Mouse (Mus musculus) neural tube, embryonic 12.5 days (tissue): Measurements from ENCODE around the gene Fmo1. TPM values are rescaled to one million over a fixed set of nuclear protein-coding genes. Genes with fewer than 3 reads are reported as not detected.
"Not testable (repeated sequence)": the region's sequence is repeated elsewhere in the genome, so short reads cannot be mapped to it uniquely, and the experiment has no call there.

ENCODE experiments used
- ATAC-seq: fragments of 200-750 bp; cut with Nextera tagmentation; 2 replicates; pipeline ENCODE4 v1.8.0; 2017; ENCODE audit warnings: low read depth, mild to moderate bottlenecking, moderate TSS enrichment, moderate library complexity; ENCODE audit not compliant: low FRiP score
- H3K27ac ChIP-seq: fragments of 300-500 bp; sonication (generic); 2 replicates; pipeline ENCODE4 v1.5.1; 2016
- H3K27me3 ChIP-seq: fragments of 300-500 bp; sonication (generic); replicated peaks from 2 replicates; pipeline ENCODE4 v1.6.1; 2016; ENCODE audit warnings: mild to moderate bottlenecking
- H3K36me3 ChIP-seq: fragments of 300-500 bp; sonication (generic); 2 replicates; pipeline ENCODE4 v1.6.1; 2016; ENCODE audit warnings: mild to moderate bottlenecking
- H3K4me1 ChIP-seq: fragments of 300-500 bp; sonication (generic); 2 replicates; pipeline ENCODE4 v1.6.1; 2016
- H3K4me2 ChIP-seq: fragments of 300-500 bp; sonication (generic); replicated peaks from 2 replicates; pipeline ENCODE4 v1.6.1; 2016; ENCODE audit warnings: mild to moderate bottlenecking
- H3K4me3 ChIP-seq: fragments of 300-500 bp; sonication (generic); 2 replicates; pipeline ENCODE4 v1.5.1; 2016
- H3K9ac ChIP-seq: fragments of 300-500 bp; sonication (generic); 2 replicates; pipeline ENCODE4 v1.6.1; 2016; ENCODE audit warnings: mild to moderate bottlenecking
- H3K9me3 ChIP-seq: fragments of 300-500 bp; sonication (generic); 2 replicates; pipeline ENCODE4 v1.6.1; 2016; ENCODE audit warnings: mild to moderate bottlenecking
- WGBS: fragments of 180-500 bp; shearing (Covaris S2); methylation state at CpG from one replicate; pipeline ENCODE4 v1.1.7; 2016; 5-methylcytosine and 5-hydroxymethylcytosine counted together
- polyA plus RNA-seq: library from polyadenylated mRNA; unstranded; fragments of >200 nt; fragmentation: Nextera tagmentation; extraction: Ambion mirVana; gene quantifications from 2 replicates; pipeline ENCODE4 v1.2.1, GENCODE M21; 2016

Fmo1 gene
- polyA plus RNA-seq, 1 experiment from 2014 or later: 10.4 TPM

DNA sequence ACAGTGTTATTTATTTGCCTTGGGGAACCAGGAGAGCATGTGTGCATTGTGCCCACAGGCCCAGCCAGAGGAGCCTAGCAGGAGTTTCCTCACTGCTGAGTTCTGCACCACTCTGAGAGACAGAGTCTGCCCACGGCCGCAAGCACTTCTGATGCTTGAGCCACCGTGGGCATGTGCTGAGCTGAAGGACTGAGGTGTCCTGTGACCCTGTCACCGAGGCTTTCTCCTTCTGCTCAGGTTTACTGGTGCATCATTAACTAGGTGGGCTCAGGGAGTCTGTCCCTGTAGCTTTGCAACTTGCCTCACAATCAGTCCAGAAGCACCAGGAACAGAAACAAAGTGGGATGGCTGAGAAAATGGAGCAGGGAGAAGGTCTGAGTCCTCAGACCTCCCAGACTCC lies 51.5 kb downstream of the Fmo1 start:
- no peak overlapping the region for H3K4me2 ChIP-seq
- no peaks in the 10 kb centered on the region for H3K9me3 ChIP-seq
- no peak overlapping the region for H3K9ac ChIP-seq
- H3K4me3 ChIP-seq: no peak overlapping the region
- no peak for ATAC-seq
- no peaks in the 10 kb centered on the region for H3K4me1 ChIP-seq
- H3K27me3 ChIP-seq: no peaks in the 10 kb centered on the region
- no peaks in the 10 kb centered on the region for H3K36me3 ChIP-seq
- 80% methylated on average over 4 of the region's 4 CpGs for WGBS
- H3K27ac ChIP-seq: no peak overlapping the region

DNA sequence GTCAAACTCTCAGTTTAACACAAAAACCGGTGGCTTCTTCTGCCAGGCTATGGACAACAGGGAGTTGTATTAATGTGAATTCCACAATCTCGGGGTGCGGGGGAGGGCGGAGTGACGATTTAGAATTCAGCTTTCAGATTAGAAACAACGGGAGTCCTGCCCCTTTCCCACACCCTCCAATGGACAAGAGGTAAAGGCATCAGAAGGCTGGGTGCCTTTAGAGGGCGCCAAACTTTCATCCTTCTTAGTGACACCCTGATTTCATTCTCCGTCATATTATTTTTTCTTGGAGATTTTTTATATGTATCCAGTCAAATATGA lies 52.6 kb downstream of the Fmo1 start, which contains the start of gene Fmo4:
Gene Fmo4 (minus strand): TSS at position 137 of the 321 bp plus-strand sequence.
- Histone ChIP-seq H3K4me2 (no peak within 1 kb of the TSS), H3K27ac (no peak within 1 kb of the TSS), H3K9me3 (no peaks in the 10 kb centered on the region), H3K4me1 (no peaks in the 10 kb centered on the region), H3K9ac (no peak within 1 kb of the TSS), H3K4me3 (no peak within 1 kb of the TSS), H3K27me3 (no peaks in the 10 kb centered on the region), H3K36me3 (no peaks in the 10 kb centered on the region)
- ATAC-seq: no peak
- WGBS: 49% methylated on average over 8 of the region's 8 CpGs

DNA sequence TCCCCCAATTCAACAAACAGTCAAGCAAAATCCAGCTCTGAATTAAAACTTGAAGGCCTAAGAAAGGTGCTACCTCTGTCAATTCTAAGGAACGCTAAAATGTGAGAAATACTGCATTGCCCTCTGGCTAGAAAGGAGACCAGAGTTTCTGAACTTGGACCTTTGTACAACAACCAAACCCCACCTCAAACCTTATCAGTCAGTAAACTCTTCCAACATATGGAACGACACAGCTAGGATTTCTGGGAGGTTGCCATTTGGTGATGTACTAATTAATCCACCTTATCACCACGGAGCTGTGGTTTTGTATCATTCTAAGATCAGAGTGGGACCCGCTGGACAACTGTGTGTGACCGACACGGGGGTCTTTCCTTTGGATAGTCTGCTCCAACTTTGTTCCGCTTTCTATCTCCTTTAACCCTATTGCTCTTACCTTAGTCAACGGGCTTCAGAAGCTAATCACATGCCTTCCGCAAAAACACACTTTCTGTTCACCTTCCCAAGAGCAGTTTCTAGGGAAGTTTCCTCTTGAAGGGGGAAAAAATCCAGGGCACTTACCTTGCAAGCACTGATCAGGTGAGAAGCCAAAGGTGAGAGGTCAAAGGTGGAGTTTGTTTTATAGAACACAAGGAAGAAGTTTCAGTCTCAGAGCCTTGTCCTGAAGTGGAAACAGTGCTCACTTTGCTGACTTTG lies 53.1 kb downstream of the Fmo1 start:
- no peak overlapping the region for H3K4me2 ChIP-seq
- no peak overlapping the region for H3K27ac ChIP-seq
- no peak overlapping the region for H3K9ac ChIP-seq
- no peak overlapping the region for H3K4me3 ChIP-seq
- no peaks in the 10 kb centered on the region for H3K4me1 ChIP-seq
- H3K27me3 ChIP-seq: no peaks in the 10 kb centered on the region
- H3K9me3 ChIP-seq: no peaks in the 10 kb centered on the region
- H3K36me3 ChIP-seq: no peaks in the 10 kb centered on the region
- 93% methylated on average over 9 of the region's 9 CpGs for WGBS
- no peak for ATAC-seq

DNA sequence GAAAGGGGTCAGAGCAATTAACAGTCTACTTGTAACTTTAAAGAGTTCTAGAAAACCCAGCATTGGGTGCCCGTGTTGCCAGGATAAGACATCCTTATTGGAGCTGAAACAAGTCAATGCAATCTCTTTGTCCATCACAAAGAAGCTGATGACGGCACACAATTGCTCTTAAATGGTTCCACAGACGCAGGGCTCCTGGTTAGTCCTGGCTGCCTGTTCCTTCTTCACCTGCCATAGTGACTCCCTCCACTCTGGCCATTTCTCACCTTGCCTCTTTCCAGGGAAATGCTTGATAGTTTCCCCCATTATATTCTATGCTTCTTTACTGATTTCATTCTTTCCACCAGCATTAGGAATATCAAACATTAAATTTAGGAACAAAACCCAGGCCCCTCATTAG lies 57.9 kb downstream of the Fmo1 start:
- H3K27me3 ChIP-seq: no peaks in the 10 kb centered on the region
- no peaks in the 10 kb centered on the region for H3K9me3 ChIP-seq
- H3K9ac ChIP-seq: no peak overlapping the region
- H3K4me3 ChIP-seq: no peak overlapping the region
- H3K4me1 ChIP-seq: no peaks in the 10 kb centered on the region
- ATAC-seq: no peak
- no peak overlapping the region for H3K4me2 ChIP-seq
- WGBS: 63% methylated on average over 3 of the region's 3 CpGs
- no peak overlapping the region for H3K27ac ChIP-seq
- no peaks in the 10 kb centered on the region for H3K36me3 ChIP-seq

DNA sequence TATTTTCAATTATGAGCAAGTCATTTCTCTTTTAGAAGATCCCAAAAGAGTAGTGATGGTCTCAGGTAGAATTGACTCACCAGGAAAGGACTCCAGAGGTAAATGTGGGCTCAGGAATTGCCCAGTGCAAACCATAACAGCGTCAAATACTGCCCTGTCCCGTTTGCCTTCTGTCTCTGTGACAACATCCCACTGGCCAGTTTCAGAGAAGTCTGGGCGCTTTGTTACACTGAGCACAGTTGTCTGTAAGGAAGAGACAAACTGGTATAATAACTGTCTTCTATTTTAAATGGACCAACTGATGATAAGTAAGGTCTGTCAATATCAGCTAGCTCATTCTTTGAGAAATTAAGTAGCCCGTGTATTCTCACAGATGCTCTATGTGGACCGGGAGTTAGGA lies 59.0 kb downstream of the Fmo1 start:
- Histone ChIP-seq H3K27me3 (no peaks in the 10 kb centered on the region), H3K27ac (no peak overlapping the region), H3K4me3 (no peak overlapping the region), H3K4me2 (no peak overlapping the region), H3K4me1 (no peaks in the 10 kb centered on the region), H3K36me3 (no peaks in the 10 kb centered on the region), H3K9ac (no peak overlapping the region), H3K9me3 (no peaks in the 10 kb centered on the region)
- WGBS: 89% methylated on average over 5 of the region's 5 CpGs
- ATAC-seq: no peak

DNA sequence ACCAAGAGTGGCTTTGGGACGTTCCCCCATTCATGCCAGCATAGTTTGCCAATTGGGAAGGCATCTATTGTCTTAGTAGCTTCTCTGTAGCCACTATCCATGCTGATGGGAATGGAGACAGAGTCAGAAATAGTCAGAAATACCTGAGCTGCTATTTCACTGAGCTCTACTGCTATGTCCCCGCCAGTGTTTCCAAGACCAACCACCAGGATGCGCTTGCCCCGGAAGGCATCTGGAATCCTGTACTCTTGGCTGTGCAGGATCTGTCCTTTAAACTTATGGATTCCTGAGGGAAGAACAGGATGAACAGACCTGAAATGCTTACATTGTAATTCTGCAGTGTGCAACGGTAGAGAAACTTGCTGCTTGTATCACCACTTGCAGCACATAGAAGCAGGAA lies 61.4 kb downstream of the Fmo1 start:
- 59% methylated on average over 5 of the region's 5 CpGs for WGBS
- Histone ChIP-seq H3K27ac (no peak overlapping the region), H3K9me3 (no peaks in the 10 kb centered on the region), H3K9ac (no peak overlapping the region), H3K4me3 (no peak overlapping the region), H3K4me2 (no peak overlapping the region), H3K36me3 (no peaks in the 10 kb centered on the region), H3K27me3 (no peaks in the 10 kb centered on the region), H3K4me1 (no peaks in the 10 kb centered on the region)
- ATAC-seq: no peak

DNA sequence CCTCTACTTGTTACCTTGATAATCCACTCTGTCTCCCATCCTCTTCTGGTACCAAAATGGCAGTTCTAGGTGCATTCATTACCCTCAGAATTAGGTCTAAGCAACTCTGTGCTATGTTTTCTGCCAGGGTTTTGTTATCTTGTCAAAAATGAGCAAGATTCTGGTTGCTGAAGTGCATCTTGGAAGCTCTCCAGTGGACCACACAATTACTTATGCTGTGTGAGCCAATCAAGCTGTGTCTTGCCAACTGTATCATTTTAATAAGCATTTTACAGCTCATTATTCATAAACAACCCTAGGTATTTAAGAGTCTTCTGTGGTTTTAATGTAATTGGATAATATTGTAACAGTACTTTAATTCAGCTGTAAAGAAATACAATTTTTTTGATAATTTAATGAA lies 70.0 kb downstream of the Fmo1 start:
- Histone ChIP-seq H3K9me3 (no peaks in the 10 kb centered on the region), H3K27me3 (no peaks in the 10 kb centered on the region), H3K4me3 (no peak overlapping the region), H3K4me2 (no peak overlapping the region), H3K27ac (no peak overlapping the region), H3K36me3 (no peaks in the 10 kb centered on the region), H3K9ac (no peak overlapping the region), H3K4me1 (no peaks in the 10 kb centered on the region)
- no peak for ATAC-seq

DNA sequence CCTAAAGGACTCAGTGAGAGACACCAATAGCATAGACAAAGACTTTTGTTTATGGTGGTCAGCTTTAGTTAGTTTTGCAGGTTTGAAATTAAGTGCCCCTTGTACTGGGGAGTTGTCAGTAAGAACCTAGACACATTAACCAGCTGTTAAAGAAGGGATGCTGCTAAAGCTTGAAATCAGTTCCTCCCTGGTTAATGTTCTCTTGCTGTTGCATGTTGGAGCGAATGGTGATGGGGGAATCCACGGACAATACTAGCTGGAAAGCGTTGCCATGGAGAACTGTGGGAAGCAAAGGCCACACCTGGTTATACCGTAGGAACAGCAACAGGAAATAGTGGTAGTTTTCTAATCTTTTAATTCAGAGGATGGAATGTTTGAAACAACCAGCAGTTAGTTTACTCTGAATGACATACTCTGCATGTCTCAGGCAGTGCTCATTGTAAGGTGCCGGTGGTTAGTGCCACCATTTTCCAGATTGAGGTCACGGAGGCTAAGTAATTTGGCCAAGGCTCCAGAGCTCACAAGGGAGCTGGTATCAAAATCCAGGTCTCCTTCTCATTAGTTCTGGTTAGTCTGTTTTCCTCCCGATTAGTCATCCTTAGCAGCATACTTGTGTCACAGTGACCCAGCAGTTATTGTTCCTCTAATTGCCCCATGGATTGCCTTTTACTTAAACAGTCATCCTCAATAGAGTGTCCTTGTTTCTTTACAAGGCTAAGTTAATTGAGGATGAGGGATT lies 73.9 kb downstream of the Fmo1 start:
- no peaks in the 10 kb centered on the region for H3K9me3 ChIP-seq
- no peak for ATAC-seq
- H3K27ac ChIP-seq: no peak overlapping the region
- H3K4me3 ChIP-seq: no peak overlapping the region
- H3K9ac ChIP-seq: no peak overlapping the region
- no peaks in the 10 kb centered on the region for H3K27me3 ChIP-seq
- no peaks in the 10 kb centered on the region for H3K4me1 ChIP-seq
- H3K36me3 ChIP-seq: no peaks in the 10 kb centered on the region
- no peak overlapping the region for H3K4me2 ChIP-seq
- WGBS: 48% methylated on average over 7 of the region's 7 CpGs

DNA sequence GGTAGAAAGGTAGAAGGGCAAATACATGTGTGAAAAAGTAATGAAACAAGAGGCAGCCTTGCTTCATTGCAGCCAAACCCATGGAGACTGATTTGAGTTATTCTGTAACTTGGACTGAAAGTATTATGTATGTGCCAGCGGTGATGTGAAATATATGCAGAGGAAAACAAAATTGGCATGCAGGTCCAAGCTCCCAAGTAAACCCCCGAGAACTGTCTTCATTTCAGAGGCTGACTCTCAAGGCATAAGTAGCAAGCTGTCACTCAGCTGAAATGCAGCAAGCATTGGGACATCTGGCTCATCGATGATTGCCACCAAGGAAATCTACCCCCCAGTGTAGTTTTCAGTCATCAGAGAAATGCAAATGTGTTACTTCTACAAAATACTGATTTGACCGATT lies 81.2 kb downstream of the Fmo1 start:
- Histone ChIP-seq H3K4me3 (no peak overlapping the region), H3K4me1 (no peaks in the 10 kb centered on the region), H3K4me2 (no peak overlapping the region), H3K36me3 (no peaks in the 10 kb centered on the region), H3K27me3 (no peaks in the 10 kb centered on the region), H3K9me3 (no peaks in the 10 kb centered on the region), H3K9ac (no peak overlapping the region), H3K27ac (no peak overlapping the region)
- WGBS: 86% methylated on average over 4 of the region's 4 CpGs
- no peak for ATAC-seq

DNA sequence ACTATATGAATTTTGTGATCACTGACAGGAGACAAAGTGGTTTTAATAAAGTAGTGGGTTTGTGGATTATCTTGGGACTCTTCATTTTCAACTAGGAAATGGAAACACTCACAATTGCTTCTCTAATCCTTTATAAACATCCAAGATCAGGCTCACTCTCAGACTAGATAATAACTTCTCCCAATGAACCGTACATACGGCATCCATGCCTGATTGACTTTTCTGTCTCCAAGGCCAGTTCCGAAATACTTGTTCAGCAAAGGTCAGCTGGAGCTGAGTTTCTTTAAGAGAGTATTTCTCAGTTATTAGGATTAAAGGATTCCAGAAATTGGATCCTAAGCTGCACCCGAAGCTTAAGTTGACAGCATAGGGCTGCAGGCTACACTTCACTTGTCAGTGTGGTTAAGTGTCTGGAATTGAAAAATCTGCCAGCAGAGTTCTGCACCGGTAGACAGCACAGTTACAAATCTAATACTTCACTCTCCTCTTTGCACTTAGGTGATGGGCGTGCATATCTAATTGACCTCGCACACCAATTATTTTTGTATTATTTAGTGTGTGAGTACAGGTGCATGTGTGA lies 82.7 kb downstream of the Fmo1 start:
- H3K9me3 ChIP-seq: no peaks in the 10 kb centered on the region
- no peaks in the 10 kb centered on the region for H3K4me1 ChIP-seq
- H3K27ac ChIP-seq: no peak overlapping the region
- H3K27me3 ChIP-seq: no peaks in the 10 kb centered on the region
- WGBS: 88% methylated on average over 7 of the region's 7 CpGs
- no peak overlapping the region for H3K4me2 ChIP-seq
- no peak overlapping the region for H3K4me3 ChIP-seq
- H3K36me3 ChIP-seq: no peaks in the 10 kb centered on the region
- no peak overlapping the region for H3K9ac ChIP-seq
- ATAC-seq: no peak

DNA sequence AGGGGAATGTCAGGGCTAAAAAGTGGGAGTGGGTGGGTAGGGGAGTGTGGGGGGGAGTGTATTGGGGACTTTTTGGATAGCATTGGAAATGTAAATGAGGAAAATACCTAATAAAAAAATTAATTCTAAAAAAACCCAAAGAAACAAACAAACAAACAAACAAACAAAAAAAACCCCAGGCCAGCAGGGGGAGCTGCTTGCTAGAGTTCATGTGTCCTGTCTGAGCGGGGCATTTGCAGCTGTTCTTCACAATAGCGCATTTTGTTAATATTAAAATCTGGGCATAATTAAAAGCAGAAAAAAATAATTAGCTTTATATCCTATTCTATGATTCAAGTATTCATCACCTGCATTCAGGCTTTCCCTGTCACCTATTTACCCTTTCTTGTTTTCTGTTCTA lies 85.4 kb downstream of the Fmo1 start:
- H3K4me2 ChIP-seq, H3K36me3 ChIP-seq, H3K4me3 ChIP-seq, H3K27ac ChIP-seq, ATAC-seq, H3K4me1 ChIP-seq, H3K27me3 ChIP-seq, H3K9me3 ChIP-seq, H3K9ac ChIP-seq: not testable (repeated sequence)
- WGBS: 93% methylated on average over 2 of the region's 2 CpGs
